Mouse (Mus musculus) embryo, embryonic 10 days (tissue): ENCODE data around the gene Galt.

ENCODE experiments used
- DNase-seq: peaks from one replicate; pipeline ENCODE4 v3.0.0-alpha.2; 2015; ENCODE audit warnings: low spot score

Galt gene

DNA sequence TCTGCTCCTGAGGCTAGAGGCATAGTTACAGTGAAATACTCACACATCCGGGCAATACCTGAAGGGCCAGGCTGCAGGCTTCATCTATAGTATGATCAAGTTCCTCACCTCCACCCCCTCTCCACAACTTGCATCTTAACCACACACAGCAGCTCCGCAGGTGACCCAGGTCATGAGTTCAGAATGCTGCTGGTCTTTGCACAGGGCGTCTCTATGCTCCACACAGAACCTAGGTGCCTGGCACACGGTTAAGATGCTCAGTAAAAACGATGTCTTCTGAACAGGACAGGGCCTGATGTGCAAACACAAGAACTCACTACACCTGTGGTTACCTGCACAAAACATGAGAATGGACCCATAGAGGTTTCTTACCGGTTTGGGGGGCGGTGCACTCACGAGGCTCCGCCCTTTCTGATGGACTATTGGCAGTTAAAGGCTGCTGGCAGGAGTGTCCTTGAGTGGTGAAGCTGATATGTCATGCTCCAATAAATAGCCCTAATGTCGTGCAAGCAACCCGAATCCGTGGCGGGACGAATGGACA, at the start of gene Galt:
Galt (plus strand) TSS at position 432 of the 541 bp plus-strand sequence.
- no peak for DNase-seq

DNA sequence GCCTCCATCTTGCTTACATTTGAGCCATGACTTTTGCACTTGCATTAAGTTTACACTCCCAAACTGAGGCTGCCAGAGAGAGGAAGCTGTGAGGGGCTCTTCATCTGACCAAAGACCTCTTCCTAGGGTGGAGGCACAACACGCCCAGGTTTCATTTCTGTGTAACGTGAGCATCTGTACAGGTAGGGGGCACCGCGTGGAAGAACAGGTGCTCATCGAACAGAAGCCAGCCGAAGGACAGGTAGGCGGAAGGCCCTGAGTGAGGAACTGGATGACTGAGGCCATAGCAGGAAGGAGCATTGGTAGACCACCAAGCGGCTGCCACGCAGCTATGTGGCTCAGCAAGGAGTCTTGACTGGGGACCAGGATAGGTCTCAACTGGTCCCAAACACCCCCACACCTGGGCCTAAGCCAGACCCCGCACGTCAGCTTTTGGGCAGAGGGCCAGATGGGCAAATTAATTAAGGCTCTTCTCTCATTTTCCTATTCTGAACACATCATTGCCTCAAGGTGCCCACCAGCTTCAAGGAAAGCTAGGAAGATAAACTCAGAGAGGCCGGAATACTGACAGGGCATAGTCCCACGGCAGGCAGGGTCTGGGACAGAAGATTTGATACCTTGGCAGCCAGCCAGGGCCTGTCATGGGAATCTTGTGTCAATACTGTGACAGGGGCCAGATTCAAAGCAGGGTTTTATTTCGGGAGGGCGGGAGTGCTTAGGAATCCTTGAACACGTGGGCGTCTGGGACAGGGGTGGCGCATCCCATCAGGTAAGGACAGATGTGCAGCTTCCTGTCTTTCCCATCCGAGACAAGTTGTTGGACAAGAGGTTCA, 48.9 kb upstream of the Galt start:
- no peak for DNase-seq

DNA sequence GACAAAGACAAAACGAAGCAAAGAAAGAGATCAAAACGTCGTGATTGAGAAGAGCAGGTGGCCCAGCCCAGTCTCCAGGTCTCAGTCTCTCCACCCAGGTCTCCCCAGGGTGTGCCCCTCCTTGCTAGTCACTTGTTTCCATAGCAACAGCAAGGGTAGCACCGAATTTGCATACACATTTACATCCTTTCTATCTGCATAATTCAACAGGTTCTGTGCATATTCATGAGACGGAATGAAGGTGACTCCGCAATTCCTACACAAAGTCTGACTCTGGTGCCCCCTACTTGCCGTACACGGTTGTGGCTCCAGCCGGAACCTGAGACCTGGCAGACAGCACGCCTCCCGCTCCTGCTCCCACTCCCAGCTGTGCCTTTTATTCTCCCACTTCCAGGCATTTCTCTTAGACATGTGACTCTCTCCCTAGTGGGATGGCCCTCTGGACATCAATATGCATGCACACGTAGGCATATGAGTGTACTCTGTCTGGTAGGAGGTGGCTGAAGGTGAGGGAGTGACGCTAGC, 48.0 kb upstream of the Galt start:
- peak; percentile 89 for DNase-seq

DNA sequence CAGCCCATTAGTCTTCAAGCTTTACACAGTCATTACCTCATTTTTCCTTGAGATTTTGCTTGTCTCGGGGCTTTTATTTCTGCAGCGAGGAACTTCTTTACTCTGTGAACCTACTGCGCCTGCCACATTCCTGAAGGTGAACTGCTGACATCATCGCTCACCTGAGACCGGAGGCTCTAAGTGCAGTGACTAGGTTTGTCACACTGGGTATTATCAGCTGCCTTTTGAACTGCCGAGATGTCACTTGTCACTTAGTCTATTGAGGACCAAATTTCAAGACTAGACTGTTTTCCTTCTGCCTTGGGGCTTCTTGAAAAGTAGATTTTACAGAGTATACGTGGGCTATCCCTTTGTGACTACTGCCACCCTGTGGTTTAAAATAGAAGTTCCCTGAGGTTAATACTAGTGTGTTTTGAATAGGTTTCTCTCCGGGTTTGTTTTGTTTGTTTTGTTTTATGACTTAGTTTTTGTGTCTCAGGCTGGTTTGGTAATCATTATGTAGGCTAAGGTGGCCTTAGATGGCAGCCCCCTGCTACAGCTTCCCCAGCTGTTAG, 46.8 kb upstream of the Galt start:
- DNase-seq, result peak; percentile 61

DNA sequence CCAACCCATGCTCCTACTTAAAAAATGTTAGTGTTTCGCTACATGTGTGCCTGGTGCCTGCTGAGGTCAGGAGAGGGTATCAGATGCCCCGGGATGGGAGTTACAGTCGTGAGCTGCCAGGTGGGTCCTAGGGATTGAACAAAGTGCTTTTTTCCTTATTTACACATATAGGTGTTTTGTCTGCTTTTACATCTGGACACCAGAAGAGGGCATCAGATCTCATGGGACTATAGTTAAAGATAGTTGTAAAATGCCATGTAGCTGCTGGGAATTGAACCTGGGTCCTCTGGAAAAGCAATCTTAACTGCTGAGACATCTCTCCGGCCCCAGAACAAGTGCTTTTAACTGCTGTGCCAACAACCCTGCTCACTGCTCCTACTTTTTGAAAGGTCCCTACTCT, 44.8 kb upstream of the Galt start:
- DNase-seq, result no peak

DNA sequence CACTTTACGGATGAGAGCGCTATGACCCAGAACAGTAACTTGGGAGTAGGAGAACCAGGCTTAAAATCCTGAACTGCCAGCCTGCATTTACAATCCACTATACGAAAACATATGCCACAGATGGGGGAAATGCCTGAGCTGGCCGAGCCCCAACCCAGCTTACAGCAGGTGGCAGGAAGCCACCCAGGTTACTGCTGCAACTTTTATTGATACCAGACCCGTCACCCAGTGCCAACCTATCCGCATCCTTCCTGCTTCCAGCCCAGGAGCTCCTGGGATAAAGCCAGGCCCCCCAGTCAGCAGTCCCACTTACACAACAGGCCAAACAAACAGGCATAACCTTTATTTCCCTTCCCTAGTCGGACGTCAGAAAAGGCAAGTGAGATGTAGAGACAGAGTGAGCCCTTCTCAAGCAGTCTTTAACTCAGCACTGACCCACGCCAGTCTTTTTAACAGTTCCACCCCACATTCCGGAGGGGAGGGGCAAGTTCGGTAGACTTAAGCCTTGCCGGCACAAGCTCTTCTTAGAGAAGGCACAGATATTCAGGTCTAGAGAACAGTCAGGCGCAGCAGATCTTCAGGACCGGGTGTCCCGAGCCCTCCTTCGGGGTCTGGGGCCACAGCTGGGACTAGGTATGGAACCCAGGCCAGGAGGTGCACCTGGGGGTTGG, 43.2 kb upstream of the Galt start:
- no peak for DNase-seq

DNA sequence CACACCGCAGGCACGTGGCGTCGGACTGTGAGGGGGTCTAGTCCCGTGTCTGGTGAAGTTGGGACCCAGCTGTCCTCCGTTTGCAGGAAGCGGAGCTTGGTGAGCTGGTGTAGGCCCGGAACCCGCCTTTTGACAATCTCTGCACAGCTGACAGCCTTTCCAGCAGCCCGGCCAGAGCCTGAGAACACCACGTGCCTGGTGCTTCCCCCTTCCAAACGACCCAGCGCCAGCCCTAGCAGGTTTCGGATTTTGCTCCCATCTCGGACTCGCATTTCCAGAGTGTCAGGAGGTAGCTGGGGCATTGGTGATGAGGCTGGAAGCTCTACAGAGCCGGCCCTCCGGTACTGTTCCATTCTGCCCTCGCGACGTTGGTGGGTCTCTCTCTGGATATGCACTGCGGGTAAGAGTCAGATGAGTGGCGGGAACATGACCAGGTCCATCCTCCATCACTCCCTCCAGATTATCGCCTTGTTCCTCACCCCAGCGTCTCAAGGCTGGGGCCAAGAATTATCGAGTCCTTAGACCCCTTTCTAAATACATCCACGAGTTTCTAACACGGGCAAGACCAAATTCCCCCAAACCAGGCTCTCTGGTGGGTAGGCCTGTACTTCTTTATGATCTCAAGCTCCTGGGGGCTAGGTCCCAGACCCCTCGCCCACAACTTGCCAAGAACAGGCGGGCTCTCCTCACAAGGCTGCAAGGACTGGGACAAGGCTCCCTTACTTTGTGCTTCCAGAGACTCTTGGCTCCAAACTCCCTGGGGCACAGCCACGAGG, 42.4 kb upstream of the Galt start:
- DNase-seq, result no peak

DNA sequence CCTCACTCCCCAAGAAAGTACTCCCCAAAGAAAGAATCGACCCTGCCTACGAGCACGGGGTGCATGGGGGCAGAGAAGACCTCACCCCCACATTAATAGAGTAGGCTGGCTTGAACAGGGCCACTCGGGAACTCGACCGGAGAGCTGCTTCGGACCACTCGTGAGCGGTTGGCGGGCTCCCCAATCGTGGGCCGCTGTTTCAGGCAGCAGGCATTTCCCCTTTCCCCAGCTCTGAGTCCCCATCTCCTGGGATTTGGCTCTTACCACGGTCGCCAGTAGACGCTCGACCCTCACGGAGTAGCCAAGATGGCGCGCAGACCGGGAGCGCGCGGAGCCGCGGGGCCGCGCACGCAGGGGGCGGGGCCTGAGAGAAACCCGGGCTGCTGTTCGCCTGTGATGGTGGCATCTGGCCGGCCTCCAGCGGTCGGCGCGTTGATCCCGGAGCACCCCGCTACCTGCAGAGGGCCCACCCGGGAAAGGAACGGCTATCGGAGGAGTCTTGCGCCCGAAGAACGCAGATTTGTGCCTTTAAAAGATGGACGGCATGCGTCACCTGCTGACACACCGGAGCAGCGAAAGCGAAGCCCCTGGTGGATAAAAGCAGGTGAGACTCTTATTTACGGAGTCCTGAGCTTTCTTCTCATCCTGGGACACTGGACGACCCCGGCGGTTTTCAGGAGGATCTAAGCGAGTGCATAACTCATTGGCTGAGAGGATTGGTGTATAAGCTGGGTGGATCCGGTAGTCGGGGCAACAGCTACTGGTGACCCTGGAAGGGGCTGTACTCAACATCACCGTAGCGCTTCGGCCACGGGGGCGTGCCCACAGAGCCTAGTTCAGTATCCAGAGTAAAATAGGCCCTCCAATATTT, 41.6 kb upstream of the Galt start, which contains the start of gene Rpp25l:
Rpp25l (minus strand) TSS at position 338 of the 871 bp plus-strand sequence.
- peak; percentile 83 for DNase-seq

DNA sequence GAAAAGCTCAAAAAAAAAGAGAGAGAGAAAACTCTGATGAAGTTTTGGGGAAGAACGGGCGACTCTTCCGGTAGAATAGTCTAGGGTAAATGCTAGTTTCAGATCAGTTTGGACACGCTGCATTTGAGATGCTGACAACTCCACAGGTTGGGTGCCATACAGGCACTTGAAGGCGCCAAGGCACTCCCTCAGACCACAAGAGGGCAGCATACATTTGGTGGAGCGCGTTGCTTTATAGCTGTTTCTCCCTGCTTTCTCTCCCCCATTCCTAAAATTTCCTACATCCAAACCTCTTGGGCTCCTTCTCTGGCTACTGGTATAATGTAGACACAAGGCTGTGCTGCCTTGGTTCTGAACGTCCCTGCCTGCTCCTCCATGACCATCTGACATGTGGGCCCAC, 40.8 kb upstream of the Galt start:
- peak; percentile 85 for DNase-seq

DNA sequence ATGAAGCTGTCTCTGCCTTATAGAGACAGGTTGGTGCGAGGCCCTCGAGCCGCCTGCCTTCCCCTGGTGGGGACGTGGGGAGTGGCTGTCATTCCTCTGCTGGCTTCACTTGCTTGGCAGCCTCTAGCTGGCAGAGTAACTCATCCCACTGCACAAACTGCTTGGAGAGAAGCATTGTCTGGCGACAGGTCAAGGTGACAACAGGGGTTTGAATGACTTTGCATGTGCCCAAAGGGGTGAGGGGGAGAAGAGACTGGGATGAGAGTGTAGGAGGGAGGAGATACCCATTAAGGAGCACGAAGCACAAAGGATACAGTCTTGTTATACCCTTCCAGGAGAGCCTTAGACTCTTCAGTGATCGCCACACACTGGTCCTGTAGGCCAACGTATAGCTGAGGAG, 39.9 kb upstream of the Galt start:
- no peak for DNase-seq

DNA sequence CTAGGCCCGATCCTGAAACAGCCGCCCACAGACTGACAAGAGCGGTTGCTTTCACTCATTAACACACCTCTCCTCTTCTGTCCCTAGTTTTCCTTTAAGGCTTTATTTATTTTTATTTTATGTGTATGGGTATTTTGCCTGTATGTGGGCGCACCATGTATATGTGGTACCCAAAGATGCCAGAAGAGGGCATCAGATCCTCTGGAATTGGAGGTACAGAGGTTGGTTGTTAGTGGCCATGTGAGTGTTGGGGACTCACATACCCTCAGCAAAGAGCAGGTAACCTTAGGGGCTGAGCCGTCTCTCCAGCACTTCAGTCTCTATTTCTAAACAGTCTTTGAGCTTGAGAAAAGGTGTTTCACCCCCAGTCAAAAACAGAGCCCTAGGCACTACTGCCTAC, 39.4 kb upstream of the Galt start:
- peak; percentile 60 for DNase-seq

DNA sequence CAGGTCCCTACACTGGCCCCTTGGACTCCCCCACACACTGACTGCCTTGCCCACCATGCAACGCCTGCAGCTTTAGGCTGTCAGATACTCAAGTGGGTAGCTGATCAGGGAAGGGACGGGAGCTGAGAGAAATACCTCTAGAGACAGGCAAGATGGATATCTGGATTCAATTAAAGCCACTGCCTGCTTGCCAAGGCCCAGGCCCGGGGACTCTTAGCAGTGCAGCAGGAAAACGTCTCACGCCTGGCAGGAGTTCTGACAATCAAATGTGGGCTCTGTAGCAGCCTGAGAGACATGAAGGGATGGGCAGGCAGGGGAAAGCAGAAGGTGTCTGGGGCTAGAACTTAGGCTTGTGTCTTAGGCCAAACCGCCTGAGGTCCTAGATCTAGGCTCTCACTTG, 38.2 kb upstream of the Galt start:
- DNase-seq, result no peak

DNA sequence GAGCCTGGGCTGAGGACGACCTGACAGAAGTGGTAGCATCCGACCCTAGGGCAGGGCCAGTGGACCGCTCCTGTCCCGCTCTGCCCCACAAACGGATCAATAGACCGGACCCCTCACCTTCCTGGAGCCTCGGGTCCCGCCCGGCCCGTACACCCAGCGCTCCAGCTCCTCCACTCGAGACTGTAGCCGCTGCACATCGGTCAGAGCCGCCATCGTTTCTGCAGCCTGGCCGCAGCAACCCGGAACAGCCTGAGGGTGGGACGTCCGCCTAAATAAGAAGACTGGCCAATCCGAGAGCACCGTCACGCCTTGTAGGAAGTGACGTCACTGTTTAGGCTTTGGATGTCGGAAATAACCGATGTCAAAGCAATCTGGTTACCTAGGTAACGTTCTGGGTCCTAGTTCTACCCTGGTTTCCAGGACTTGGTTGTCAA, 32.1 kb upstream of the Galt start, which contains the start of gene Dctn3:
Dctn3 (minus strand) TSS at position 253 of the 434 bp plus-strand sequence.
- DNase-seq, result peak; percentile 99

DNA sequence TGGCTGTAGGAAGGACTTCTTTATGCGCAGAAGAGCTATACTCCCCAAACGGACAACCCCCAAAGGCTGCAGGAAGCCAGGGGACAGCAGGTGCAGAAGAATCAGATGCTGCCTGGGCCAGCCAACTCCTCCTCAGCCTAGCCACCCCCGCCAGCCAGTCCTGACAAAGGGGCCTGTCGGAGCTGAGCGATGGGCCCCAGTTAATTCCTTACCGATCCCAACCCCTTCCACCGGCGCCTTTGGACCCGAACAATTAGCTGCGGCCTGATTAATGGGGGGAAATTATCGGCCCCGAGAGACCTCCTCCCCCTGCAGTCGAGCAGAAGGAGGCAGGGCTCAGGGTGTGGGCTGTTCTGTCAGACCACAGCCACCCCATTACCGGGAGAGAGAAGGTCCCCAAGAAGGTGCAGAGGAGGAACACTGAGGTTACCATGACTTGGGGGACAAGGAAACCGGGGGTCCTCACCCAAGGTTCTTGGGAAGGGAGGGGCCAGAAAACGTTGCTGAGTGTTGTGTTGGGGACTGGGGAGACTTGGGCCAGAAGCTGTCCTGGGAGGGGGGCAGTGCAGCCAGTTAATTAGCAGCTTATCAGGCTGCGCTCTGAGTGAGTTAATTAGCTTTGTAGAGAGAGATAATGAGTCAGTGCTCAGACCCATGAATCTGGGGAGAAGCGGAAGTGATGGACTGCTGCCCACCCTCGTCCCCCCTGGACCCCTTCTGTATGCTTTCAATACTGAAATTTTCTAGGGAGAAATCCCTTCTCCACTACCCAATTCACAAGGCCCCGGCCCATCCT, 28.0 kb upstream of the Galt start:
- peak; percentile 47 for DNase-seq

DNA sequence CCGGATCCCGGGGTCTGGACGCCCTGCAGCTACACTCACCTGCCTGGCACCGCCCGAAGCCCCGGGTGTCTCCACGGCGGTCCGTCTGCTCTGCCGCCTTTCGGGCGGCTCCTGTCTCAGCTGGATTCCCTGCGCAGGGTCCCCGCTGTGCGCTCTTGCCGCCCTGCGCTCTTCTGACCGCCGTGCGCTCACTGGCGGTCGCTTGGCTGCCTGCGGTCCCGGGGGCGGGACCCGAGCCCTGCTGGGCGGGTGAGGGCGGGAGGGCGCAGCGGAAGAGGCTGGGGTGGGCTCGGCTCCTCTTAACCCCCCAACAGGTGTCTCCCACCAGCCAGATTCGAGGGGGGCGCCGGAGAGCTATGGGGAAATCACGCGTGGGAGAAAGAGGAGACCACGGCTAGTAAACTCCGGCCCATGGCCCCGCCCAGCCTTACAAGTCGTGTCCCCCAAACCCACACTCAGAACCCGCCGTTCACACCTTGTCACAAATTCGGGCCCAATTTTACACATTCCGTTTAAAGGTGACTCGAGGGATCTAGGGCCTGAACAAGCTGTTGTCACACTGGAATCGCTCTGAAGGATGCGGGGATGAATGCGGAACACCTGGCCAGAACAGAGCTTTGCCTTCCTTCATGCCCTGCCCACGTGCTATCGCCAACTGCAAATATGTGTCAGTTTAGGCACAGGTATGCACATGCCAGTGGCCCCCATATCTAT, 23.8 kb upstream of the Galt start, which contains the start of gene Arid3c:
Arid3c (minus strand) TSS at position 91 of the 714 bp plus-strand sequence.
- peak; percentile 49 for DNase-seq

DNA sequence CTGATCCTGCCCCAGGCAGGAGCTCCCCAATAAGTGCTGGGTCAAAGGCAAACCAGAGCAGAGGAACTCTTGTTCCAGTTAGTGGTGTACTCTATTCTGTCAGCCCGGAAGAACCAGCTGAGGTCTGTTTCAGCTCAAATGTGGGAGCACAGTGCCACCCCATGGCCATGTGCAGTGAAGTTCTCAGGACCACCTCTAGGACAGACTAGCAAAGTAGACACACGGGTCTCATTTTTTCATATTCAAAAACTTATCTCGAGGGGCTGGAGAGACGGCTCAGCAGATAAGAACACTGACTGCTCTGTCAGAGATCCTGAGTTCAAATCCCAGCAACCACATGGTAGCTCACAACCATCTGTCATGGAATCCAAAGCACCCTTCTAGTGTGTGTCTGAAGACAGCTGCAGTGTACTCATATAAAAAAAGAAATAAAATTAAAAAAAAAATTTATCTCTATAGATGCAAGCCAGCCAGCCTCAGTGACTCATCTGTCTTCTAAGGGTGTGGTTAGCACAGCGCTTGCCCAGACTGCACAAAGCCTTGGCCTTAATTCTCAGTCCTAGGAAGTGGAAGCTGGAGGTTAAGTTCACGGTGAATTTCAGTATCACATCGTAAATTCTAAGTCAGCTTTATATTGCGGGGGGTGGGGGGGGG, 17.3 kb upstream of the Galt start:
- peak; percentile 86 for DNase-seq

DNA sequence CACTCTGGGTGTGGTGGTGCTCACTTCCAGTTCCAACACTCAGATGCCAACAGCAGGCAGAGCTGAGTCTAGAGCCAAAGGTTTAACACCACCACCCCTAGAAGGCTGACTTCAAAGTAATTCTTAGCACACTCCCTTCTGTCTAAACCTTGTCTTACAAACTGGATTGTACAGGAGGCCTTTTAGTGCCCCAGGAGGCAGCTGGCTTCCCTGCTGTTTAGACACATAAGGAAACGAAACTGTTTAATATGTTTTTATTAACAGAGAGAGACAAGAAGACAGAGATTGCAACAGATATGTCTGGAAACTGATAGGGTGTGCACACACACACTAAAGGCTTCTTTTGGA, 16.8 kb upstream of the Galt start:
- DNase-seq, result no peak

DNA sequence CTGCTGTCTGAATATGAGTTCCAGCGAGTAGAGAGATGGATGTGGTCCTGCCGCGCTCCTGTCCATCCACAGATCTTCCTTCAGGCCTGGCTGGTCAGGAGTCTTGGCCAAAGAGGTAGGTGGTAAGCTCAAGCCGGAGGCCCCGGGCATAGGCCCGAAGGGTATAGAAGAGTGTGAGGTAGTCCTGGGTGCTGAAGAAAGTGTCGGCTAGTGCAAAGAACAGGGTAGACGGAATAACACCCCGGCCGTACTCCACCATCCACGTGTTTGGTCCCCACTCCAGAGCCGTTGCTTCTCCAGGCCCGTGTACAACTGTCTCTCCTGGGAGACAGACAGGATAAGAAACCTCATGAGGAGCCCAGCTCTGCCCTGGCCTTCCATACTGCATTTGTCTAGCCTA, 15.8 kb upstream of the Galt start:
- no peak for DNase-seq
